In genomic region chr5:147293127-147293910, GRCm38 (mm10) we compare ENCODE assay signal across 9 mouse cellular contexts. TPM values are rescaled to one million over a fixed set of nuclear protein-coding genes. Genes with fewer than 3 reads are reported as not detected.
DNase-seq lines count a peak whose midpoint lies in the region; ATAC-seq and TF ChIP-seq lines count a peak whose summit lies in the region.
"Had no signal": no experiment of that assay in that cellular context is flagged by ENCODE, and none has a peak within 500 bp of the region (broad histone marks: within the 10 kb centered on the region; RNA-seq: fewer than 3 reads in every experiment).

No protein-coding gene starts in this region.

- H3K36me3 ChIP-seq in intestine, embryonic 14.5 days (ENCODE audit: control insufficient read depth, insufficient read depth, low read length) = no peaks in the 10 kb centered on the region
- no peaks in the 10 kb centered on the region for H3K36me3 ChIP-seq in limb, embryonic 14.5 days (ENCODE audit: control insufficient read depth, insufficient read depth, low read length)
- no peaks in the 10 kb centered on the region for H3K36me3 ChIP-seq in midbrain, embryonic 14.5 days (ENCODE audit: control insufficient read depth, insufficient read depth, low read length)
- H3K36me3 ChIP-seq in stomach, embryonic 14.5 days (ENCODE audit: control insufficient read depth, insufficient read depth, low read length) = no peaks in the 10 kb centered on the region

- peak; percentile 29 for DNase-seq in urinary bladder, adult 2 months (ENCODE audit: low spot score)
- DNase-seq in urinary bladder, adult 18-20 months (ENCODE audit: low spot score in 2 of 2) = no peak
- DNase-seq in cerebellum, adult 2 months = peak; percentile 46 to 60
- DNase-seq in forelimb bud, embryonic 11.5 days (ENCODE audit: low read depth, low spot score) = peak; percentile 87
- peak; percentile 93 for DNase-seq in intestine, embryonic 14.5 days (ENCODE audit: low spot score)
- peak; percentile 78 for DNase-seq in limb, embryonic 14.5 days (ENCODE audit: low spot score)
- DNase-seq in midbrain, embryonic 14.5 days = peak; percentile 90

- H3K9ac ChIP-seq in intestine, embryonic 14.5 days (ENCODE audit: low read length) = no peak overlapping the region
- no peak overlapping the region for H3K9ac ChIP-seq in limb, embryonic 14.5 days (ENCODE audit: low read depth, low read length, severe bottlenecking)
- H3K9ac ChIP-seq in midbrain, embryonic 14.5 days (replicated peaks; ENCODE audit: low read length) = no peak overlapping the region
- no peak overlapping the region for H3K9ac ChIP-seq in stomach, embryonic 14.5 days (replicated peaks; ENCODE audit: low read depth, low read length)

- ATAC-seq in intestine, embryonic 14.5 days (replicated peaks; ENCODE audit: low FRiP score, low TSS enrichment, low read depth) = peak; percentile 74
- ATAC-seq in limb, embryonic 14.5 days (ENCODE audit: low FRiP score, low read depth) = peak; percentile 84
- peak; percentile 60 for ATAC-seq in midbrain, embryonic 14.5 days (ENCODE audit: low FRiP score, low TSS enrichment)
- ATAC-seq in stomach, embryonic 14.5 days (ENCODE audit: insufficient number of reproducible peaks, insufficient read depth, low FRiP score, low read depth) = peak; percentile 57; the same call in 1 of the 2 replicates

- no peak overlapping the region for H3K4me2 ChIP-seq in intestine, embryonic 14.5 days (ENCODE audit: low read length)
- no peak overlapping the region for H3K4me2 ChIP-seq in limb, embryonic 14.5 days (replicated peaks; ENCODE audit: low read depth, low read length, severe bottlenecking)
- H3K4me2 ChIP-seq in midbrain, embryonic 14.5 days (ENCODE audit: low read length) = no peak overlapping the region
- no peak overlapping the region for H3K4me2 ChIP-seq in stomach, embryonic 14.5 days (replicated peaks; ENCODE audit: low read depth, low read length)

- TF ChIP-seq CTCF in cerebellum, adult 2 months (IDR thresholded peaks at IDR 0.05; ENCODE audit: borderline replicate concordance, insufficient read depth, low read depth, low read length) = peak; percentile 79

- no peak for TF ChIP-seq POLR2A in cerebellum, adult 2 months (IDR thresholded peaks at IDR 0.05; ENCODE audit: borderline replicate concordance, insufficient read depth, low read length)
- no peak for TF ChIP-seq POLR2A in limb, embryonic 14.5 days (IDR thresholded peaks at IDR 0.05; ENCODE audit: borderline replicate concordance, extremely low read depth, insufficient read depth, insufficient read length)

- no peaks in the 10 kb centered on the region; the same call in 1 of the 2 replicates for H3K27me3 ChIP-seq in cerebellum, adult 2 months (ENCODE audit: control insufficient read depth, insufficient read depth, low read length)
- H3K27me3 ChIP-seq in intestine, embryonic 14.5 days (replicated peaks; ENCODE audit: control insufficient read depth, insufficient read depth, low read length) = peaks cover 43% of the 10 kb centered on the region
- peaks cover 42% of the 10 kb centered on the region for H3K27me3 ChIP-seq in limb, embryonic 14.5 days (ENCODE audit: control insufficient read depth, insufficient read depth, low read length)
- H3K27me3 ChIP-seq in midbrain, embryonic 14.5 days (ENCODE audit: control insufficient read depth, insufficient read depth, low read length) = peaks cover 63% of the 10 kb centered on the region
- H3K27me3 ChIP-seq in stomach, embryonic 14.5 days (ENCODE audit: control insufficient read depth, insufficient read depth, low read length) = peaks cover 26% of the 10 kb centered on the region

- 18% methylated on average over 18 of the region's 18 CpGs for WGBS in cerebellum, adult 2 months
- WGBS in intestine, embryonic 14.5 days = 20% methylated on average over 18 of the region's 18 CpGs
- 18% methylated on average over 16 of the region's 18 CpGs for WGBS in limb, embryonic 14.5 days
- 16% methylated on average over 18 of the region's 18 CpGs for WGBS in midbrain, embryonic 14.5 days
- 18% methylated on average over 18 of the region's 18 CpGs for WGBS in stomach, embryonic 14.5 days

- H3K4me1 ChIP-seq in cerebellum, adult 2 months (ENCODE audit: control insufficient read depth, insufficient read depth, low read length) = no peaks in the 10 kb centered on the region
- H3K4me1 ChIP-seq in intestine, embryonic 14.5 days (replicated peaks; ENCODE audit: control insufficient read depth, insufficient read depth, low read length) = no peaks in the 10 kb centered on the region; the same call in 1 of the 2 replicates
- H3K4me1 ChIP-seq in limb, embryonic 14.5 days (ENCODE audit: control insufficient read depth, insufficient read depth, low read length) = no peaks in the 10 kb centered on the region
- no peaks in the 10 kb centered on the region for H3K4me1 ChIP-seq in midbrain, embryonic 14.5 days (ENCODE audit: control insufficient read depth, insufficient read depth, low read length)
- H3K4me1 ChIP-seq in stomach, embryonic 14.5 days (ENCODE audit: control insufficient read depth, insufficient read depth, low read length) = peaks cover 10% of the 10 kb centered on the region; the same call in 1 of the 2 replicates

- H3K27ac ChIP-seq in cerebellum, adult 2 months (ENCODE audit: insufficient read depth, low read length) = no peak overlapping the region
- peak overlapping the region; percentile 54; the same call in 1 of the 2 replicates for H3K27ac ChIP-seq in intestine, embryonic 14.5 days (ENCODE audit: low read depth)
- H3K27ac ChIP-seq in limb, embryonic 14.5 days (replicated peaks; ENCODE audit: low read depth, low read length) = no peak overlapping the region
- H3K27ac ChIP-seq in midbrain, embryonic 14.5 days (replicated peaks; ENCODE audit: low read depth, low read length) = no peak overlapping the region
- 0 out of 2 replicates have a peak overlapping the region, but pooled peaks have one; percentile 6 for H3K27ac ChIP-seq in stomach, embryonic 14.5 days (ENCODE audit: low read length)

- no peaks in the 10 kb centered on the region for H3K9me3 ChIP-seq in intestine, embryonic 14.5 days (ENCODE audit: control insufficient read depth, low read length)
- no peaks in the 10 kb centered on the region for H3K9me3 ChIP-seq in limb, embryonic 14.5 days (ENCODE audit: control insufficient read depth, low read length)
- H3K9me3 ChIP-seq in midbrain, embryonic 14.5 days (ENCODE audit: control insufficient read depth, low read length) = no peaks in the 10 kb centered on the region
- H3K9me3 ChIP-seq in stomach, embryonic 14.5 days (ENCODE audit: control insufficient read depth, low read depth, low read length) = no peaks in the 10 kb centered on the region

- no peak overlapping the region for H3K4me3 ChIP-seq in cerebellum, adult 2 months (replicated peaks; ENCODE audit: insufficient read depth, low read depth, low read length)
- H3K4me3 ChIP-seq in intestine, embryonic 14.5 days (ENCODE audit: low read depth, low read length) = no peak overlapping the region
- no peak overlapping the region for H3K4me3 ChIP-seq in limb, embryonic 14.5 days (replicated peaks; ENCODE audit: low read length)
- H3K4me3 ChIP-seq in midbrain, embryonic 14.5 days (replicated peaks; ENCODE audit: low read depth, low read length) = no peak overlapping the region
- H3K4me3 ChIP-seq in stomach, embryonic 14.5 days (ENCODE audit: low read depth, low read length) = no peak overlapping the region
- H3K4me3 ChIP-seq: erythroblast, embryonic 14.5 days had no signal

RNA-seq across cellular contexts. Expression of gene Cdx2, which starts 13.8 kb away (rescaled TPM):
- polyA plus RNA-seq in urinary bladder, adult 2 months (2012; rRNA removed) = not detected in 2 replicates
- polyA plus RNA-seq in cerebellum, adult 2 months (2012; rRNA removed) = not detected in 2 replicates
- 24.0 and 30.2 TPM in 2 replicates for polyA plus RNA-seq in intestine, embryonic 14.5 days (2014; fragmentation: Nextera tagmentation; extraction: Ambion mirVana)
- polyA plus RNA-seq in limb, embryonic 14.5 days (2012; rRNA removed) = 0.03 TPM in 1 of 2 replicates, not detected in the other
- polyA plus RNA-seq in limb, embryonic 14.5 days (2014; fragmentation: Nextera tagmentation; extraction: Ambion mirVana) = not detected in 2 replicates
- polyA plus RNA-seq in midbrain, embryonic 14.5 days (2014; fragmentation: Nextera tagmentation; extraction: Ambion mirVana) = not detected in 2 replicates
- polyA plus RNA-seq in stomach, embryonic 14.5 days (2014; fragmentation: Nextera tagmentation; extraction: Ambion mirVana) = 1.1 and 1.3 TPM in 2 replicates

RNA-seq across cellular contexts. Expression of gene Pdx1, which starts 23.6 kb away (rescaled TPM):
- not detected in 2 replicates for polyA plus RNA-seq in urinary bladder, adult 2 months (2012; rRNA removed)
- not detected in 2 replicates for polyA plus RNA-seq in cerebellum, adult 2 months (2012; rRNA removed)
- polyA plus RNA-seq in intestine, embryonic 14.5 days (2014; fragmentation: Nextera tagmentation; extraction: Ambion mirVana) = 0.79 and 6.4 TPM in 2 replicates
- polyA plus RNA-seq in limb, embryonic 14.5 days (2012; rRNA removed) = not detected in 2 replicates
- not detected in 2 replicates for polyA plus RNA-seq in limb, embryonic 14.5 days (2014; fragmentation: Nextera tagmentation; extraction: Ambion mirVana)
- not detected in 2 replicates for polyA plus RNA-seq in midbrain, embryonic 14.5 days (2014; fragmentation: Nextera tagmentation; extraction: Ambion mirVana)
- polyA plus RNA-seq in stomach, embryonic 14.5 days (2014; fragmentation: Nextera tagmentation; extraction: Ambion mirVana) = 3.4 and 5.2 TPM in 2 replicates
- polyA plus RNA-seq: erythroblast, embryonic 14.5 days had no signal

RNA-seq across cellular contexts. Expression of gene Urad, which starts 28.9 kb away (rescaled TPM):
- polyA plus RNA-seq in urinary bladder, adult 2 months (2012; rRNA removed) = not detected in 2 replicates
- not detected in 2 replicates for polyA plus RNA-seq in cerebellum, adult 2 months (2012; rRNA removed)
- polyA plus RNA-seq in intestine, embryonic 14.5 days (2014; fragmentation: Nextera tagmentation; extraction: Ambion mirVana) = 1.6 and 1.7 TPM in 2 replicates
- polyA plus RNA-seq in limb, embryonic 14.5 days (2012; rRNA removed) = not detected in 2 replicates
- not detected in 2 replicates for polyA plus RNA-seq in limb, embryonic 14.5 days (2014; fragmentation: Nextera tagmentation; extraction: Ambion mirVana)
- not detected in 2 replicates for polyA plus RNA-seq in midbrain, embryonic 14.5 days (2014; fragmentation: Nextera tagmentation; extraction: Ambion mirVana)
- polyA plus RNA-seq in stomach, embryonic 14.5 days (2014; fragmentation: Nextera tagmentation; extraction: Ambion mirVana) = not detected in 2 replicates
- polyA plus RNA-seq: erythroblast, embryonic 14.5 days had no signal

Comparison
In these comparisons a context has a peak if more than half of its experiments do, and no peak if none do; other contexts are left out.
1. DNase-seq: peak in urinary bladder, adult 2 months (single experiment), cerebellum, adult 2 months (2 of 2), forelimb bud, embryonic 11.5 days (single experiment), intestine, embryonic 14.5 days (single experiment), limb, embryonic 14.5 days (single experiment) and midbrain, embryonic 14.5 days (single experiment); none in urinary bladder, adult 18-20 months (0 of 2).
2. H3K27ac ChIP-seq: peak in intestine, embryonic 14.5 days (single experiment) and stomach, embryonic 14.5 days (single experiment); none in cerebellum, adult 2 months (single experiment), limb, embryonic 14.5 days (single experiment) and midbrain, embryonic 14.5 days (single experiment).
3. RNA of gene Cdx2, which starts 13.8 kb away (polyA plus RNA-seq): 24.0 to 30.2 TPM in intestine, embryonic 14.5 days; 1.1 to 1.3 TPM in stomach, embryonic 14.5 days, 0.03 TPM in limb, embryonic 14.5 days, not detected in urinary bladder, adult 2 months, not detected in cerebellum, adult 2 months and not detected in midbrain, embryonic 14.5 days; every median in the first group is over 10 times any median in the second.
4. Peak in every context shown above with its lines, with median percentiles within 50 percentile points of each other: ATAC-seq.